Mouse (Mus musculus): ENCODE measurements around the gene Gm20696. TPM values are rescaled to one million over a fixed set of nuclear protein-coding genes. Genes with fewer than 3 reads are reported as not detected.

The Gm20696 gene
- polyA plus RNA-seq, 1 experiment from 2014 or later: 1.4 TPM

GRCm38 (mm10) chr6:99320444-99320843 lies 346.2 kb downstream of the Gm20696 start:
- TF ChIP-seq EP300 (optimal IDR thresholded peaks at IDR 0.05) (no peak), CTCF (IDR thresholded peaks at IDR 0.05; ENCODE audit: low read depth) (no peak)
- 51% methylated on average over 8 of the region's 8 CpGs for WGBS
- no peak for ATAC-seq (ENCODE audit: low FRiP score, low TSS enrichment)
- H3K9ac ChIP-seq (ENCODE audit: low read length): no peak overlapping the region
- no peaks in the 10 kb centered on the region for H3K27me3 ChIP-seq (ENCODE audit: control insufficient read depth, insufficient read depth, low read length)
- no peaks in the 10 kb centered on the region for H3K4me1 ChIP-seq (replicated peaks; ENCODE audit: control insufficient read depth, insufficient read depth)
- no peak overlapping the region for H3K4me3 ChIP-seq (ENCODE audit: low read depth, low read length)
- no peaks in the 10 kb centered on the region for H3K9me3 ChIP-seq (ENCODE audit: control insufficient read depth, low read length)
- no peaks in the 10 kb centered on the region for H3K36me3 ChIP-seq (ENCODE audit: control insufficient read depth, insufficient read depth, low read length)
- H3K27ac ChIP-seq (replicated peaks): no peak overlapping the region
- H3K4me2 ChIP-seq (replicated peaks; ENCODE audit: low read depth): no peak overlapping the region
- DNase-seq (ENCODE audit: low spot score): no peak

GRCm38 (mm10) chr6:99319415-99320405 lies 346.9 kb downstream of the Gm20696 start:
- H3K4me2 ChIP-seq (replicated peaks; ENCODE audit: low read depth): no peak overlapping the region
- 71% methylated on average over 19 of the region's 19 CpGs for WGBS
- H3K27me3 ChIP-seq (ENCODE audit: control insufficient read depth, insufficient read depth, low read length): no peaks in the 10 kb centered on the region
- H3K4me3 ChIP-seq (ENCODE audit: low read depth, low read length): no peak overlapping the region
- H3K9me3 ChIP-seq (ENCODE audit: control insufficient read depth, low read length): no peaks in the 10 kb centered on the region
- H3K27ac ChIP-seq (replicated peaks): no peak overlapping the region
- no peak for ATAC-seq (ENCODE audit: low FRiP score, low TSS enrichment)
- TF ChIP-seq CTCF (IDR thresholded peaks at IDR 0.05; ENCODE audit: low read depth): peak; percentile 19; the same call in 1 of the 2 replicates
- TF ChIP-seq EP300 (optimal IDR thresholded peaks at IDR 0.05): no peak
- no peak for DNase-seq (ENCODE audit: low spot score)
- H3K36me3 ChIP-seq (ENCODE audit: control insufficient read depth, insufficient read depth, low read length): no peaks in the 10 kb centered on the region
- no peak overlapping the region for H3K9ac ChIP-seq (ENCODE audit: low read length)
- H3K4me1 ChIP-seq (replicated peaks; ENCODE audit: control insufficient read depth, insufficient read depth): no peaks in the 10 kb centered on the region

GRCm38 (mm10) chr6:99314746-99315145 lies 351.9 kb downstream of the Gm20696 start:
- Histone ChIP-seq H3K27me3 (ENCODE audit: control insufficient read depth, insufficient read depth, low read length) (no peaks in the 10 kb centered on the region), H3K4me1 (replicated peaks; ENCODE audit: control insufficient read depth, insufficient read depth) (no peaks in the 10 kb centered on the region), H3K4me3 (ENCODE audit: low read depth, low read length) (no peak overlapping the region), H3K4me2 (replicated peaks; ENCODE audit: low read depth) (no peak overlapping the region), H3K9ac (ENCODE audit: low read length) (no peak overlapping the region), H3K36me3 (ENCODE audit: control insufficient read depth, insufficient read depth, low read length) (no peaks in the 10 kb centered on the region), H3K27ac (replicated peaks) (no peak overlapping the region), H3K9me3 (ENCODE audit: control insufficient read depth, low read length) (no peaks in the 10 kb centered on the region)
- ATAC-seq (ENCODE audit: low FRiP score, low TSS enrichment) (no peak), DNase-seq (ENCODE audit: low spot score) (no peak)
- no peak for TF ChIP-seq CTCF (IDR thresholded peaks at IDR 0.05; ENCODE audit: low read depth)
- WGBS: 70% methylated on average over 3 of the region's 3 CpGs

- H3K27me3 ChIP-seq (ENCODE audit: control insufficient read depth, insufficient read depth, low read length): no peaks in the 10 kb centered on the region
- no peak for ATAC-seq (ENCODE audit: low FRiP score, low TSS enrichment)
- no peak for DNase-seq (ENCODE audit: low spot score)
- H3K4me3 ChIP-seq (ENCODE audit: low read depth, low read length): no peak overlapping the region
- no peak overlapping the region for H3K4me2 ChIP-seq (replicated peaks; ENCODE audit: low read depth)
- WGBS: 87% methylated on average over 12 of the region's 12 CpGs
- no peaks in the 10 kb centered on the region for H3K9me3 ChIP-seq (ENCODE audit: control insufficient read depth, low read length)
- H3K27ac ChIP-seq (replicated peaks): no peak overlapping the region
- H3K9ac ChIP-seq (ENCODE audit: low read length): no peak overlapping the region
- peaks cover 5% of the 10 kb centered on the region; the same call in 1 of the 2 replicates for H3K36me3 ChIP-seq (ENCODE audit: control insufficient read depth, insufficient read depth, low read length)
- TF ChIP-seq EP300 (optimal IDR thresholded peaks at IDR 0.05) (no peak), CTCF (IDR thresholded peaks at IDR 0.05; ENCODE audit: low read depth) (no peak)
- H3K4me1 ChIP-seq (replicated peaks; ENCODE audit: control insufficient read depth, insufficient read depth): no peaks in the 10 kb centered on the region
Observed at GRCm38 (mm10) chr6:99310529-99310928, 356.1 kb downstream of the Gm20696 start.

GRCm38 (mm10) chr6:99310171-99310500 lies 356.5 kb downstream of the Gm20696 start:
- peaks cover 5% of the 10 kb centered on the region; the same call in 1 of the 2 replicates for H3K36me3 ChIP-seq (ENCODE audit: control insufficient read depth, insufficient read depth, low read length)
- H3K27me3 ChIP-seq (ENCODE audit: control insufficient read depth, insufficient read depth, low read length): no peaks in the 10 kb centered on the region
- DNase-seq (ENCODE audit: low spot score) (no peak), ATAC-seq (ENCODE audit: low FRiP score, low TSS enrichment) (no peak)
- H3K4me2 ChIP-seq (replicated peaks; ENCODE audit: low read depth): no peak overlapping the region
- no peaks in the 10 kb centered on the region for H3K4me1 ChIP-seq (replicated peaks; ENCODE audit: control insufficient read depth, insufficient read depth)
- WGBS: 84% methylated on average over 3 of the region's 3 CpGs
- no peak overlapping the region for H3K4me3 ChIP-seq (ENCODE audit: low read depth, low read length)
- H3K9me3 ChIP-seq (ENCODE audit: control insufficient read depth, low read length): no peaks in the 10 kb centered on the region
- TF ChIP-seq CTCF (IDR thresholded peaks at IDR 0.05; ENCODE audit: low read depth) (no peak), EP300 (optimal IDR thresholded peaks at IDR 0.05) (no peak)
- H3K27ac ChIP-seq (replicated peaks): no peak overlapping the region
- no peak overlapping the region for H3K9ac ChIP-seq (ENCODE audit: low read length)
